Mouse (Mus musculus) heart, postnatal 0 days (tissue): ENCODE data around the gene Znrf1. TPM values are rescaled to one million over a fixed set of nuclear protein-coding genes. Genes with fewer than 3 reads are reported as not detected.

ENCODE experiments used
- ATAC-seq: fragments of 200-750 bp; cut with Nextera tagmentation; 2 replicates; pipeline ENCODE4 v1.8.0; 2017; ENCODE audit warnings: low read depth, moderate number of reproducible peaks, moderate library complexity; ENCODE audit not compliant: insufficient read depth
- DNase-seq: peaks from one replicate; pipeline ENCODE4 v3.0.0-alpha.2; 2016; ENCODE audit warnings: low spot score
- H3K27ac ChIP-seq: fragments of 300-500 bp; sonication (generic); 2 replicates; pipeline ENCODE4 v1.5.1; 2014; ENCODE audit warnings: low read depth, mild to moderate bottlenecking
- H3K27me3 ChIP-seq: fragments of 300-500 bp; sonication (generic); 2 replicates; pipeline ENCODE4 v1.6.1; 2014; ENCODE audit warnings: low read length, mixed read lengths; ENCODE audit not compliant: control insufficient read depth, insufficient read depth
- H3K36me3 ChIP-seq: fragments of 300-500 bp; sonication (generic); replicated peaks from 2 replicates; pipeline ENCODE4 v1.6.1; 2014; ENCODE audit warnings: low read length, mixed read lengths; ENCODE audit not compliant: control insufficient read depth, insufficient read depth
- H3K4me1 ChIP-seq: fragments of 300-500 bp; sonication (generic); 2 replicates; pipeline ENCODE4 v1.6.1; 2014; ENCODE audit warnings: antibody characterized with exemption; ENCODE audit not compliant: control insufficient read depth, insufficient read depth
- H3K4me2 ChIP-seq: fragments of 300-500 bp; sonication (generic); 2 replicates; pipeline ENCODE4 v1.6.1; 2014; ENCODE audit warnings: low read depth, mild to moderate bottlenecking, low read length, moderate library complexity
- H3K4me3 ChIP-seq: fragments of 300-500 bp; sonication (generic); 2 replicates; pipeline ENCODE4 v1.5.1; 2014; ENCODE audit warnings: low read depth, low read length
- H3K9ac ChIP-seq: fragments of 300-500 bp; sonication (generic); replicated peaks from 2 replicates; pipeline ENCODE4 v1.6.1; 2014; ENCODE audit warnings: low read depth, low read length, mixed read lengths
- H3K9me3 ChIP-seq: fragments of 300-500 bp; sonication (generic); replicated peaks from 2 replicates; pipeline ENCODE4 v1.6.1; 2016; ENCODE audit warnings: low read length; ENCODE audit not compliant: control insufficient read depth
- CTCF ChIP-seq: IDR thresholded peaks from 2 replicates; pipeline ENCODE4 v1.5.1; 2016; ENCODE audit warnings: antibody characterized with exemption, control low read depth, low read depth
- EP300 ChIP-seq: IDR thresholded peaks from 2 replicates; pipeline ENCODE4 v1.6.1; 2016; ENCODE audit warnings: antibody characterized with exemption, low read depth
- WGBS: fragments of 180-500 bp; shearing (Covaris S2); extraction: QIAGEN DNeasy Blood & Tissue Kit; methylation state at CpG from one replicate; pipeline ENCODE4 v1.1.7; 2014; 5-methylcytosine and 5-hydroxymethylcytosine counted together
- polyA plus RNA-seq: library from polyadenylated mRNA; unstranded; fragments of >200 nt; fragmentation: Nextera tagmentation; extraction: Ambion mirVana; gene quantifications from 2 replicates; pipeline ENCODE4 v1.2.1, GENCODE M21; 2015
- total RNA-seq: library from RNA; depleted of rRNA; stranded (reverse); fragments of >200 nt; gene quantifications from 2 replicates; pipeline ENCODE4 v1.2.3, GENCODE M21; 2014; ENCODE audit warnings: low replicate concordance

The Znrf1 gene
- total and polyA plus RNA-seq, 2 experiments from 2014 or later, result 13.9 to 52.1 TPM

GRCm38 (mm10) chr8:111526403-111527024 lies 9.4 kb upstream of the Znrf1 start:
- H3K4me3 ChIP-seq, result no peak overlapping the region
- H3K4me1 ChIP-seq, result no peaks in the 10 kb centered on the region
- no peak overlapping the region for H3K4me2 ChIP-seq
- H3K9me3 ChIP-seq, result no peaks in the 10 kb centered on the region
- DNase-seq (no peak), ATAC-seq (no peak)
- H3K9ac ChIP-seq, result no peak overlapping the region
- H3K36me3 ChIP-seq, result no peaks in the 10 kb centered on the region
- no peak overlapping the region for H3K27ac ChIP-seq
- H3K27me3 ChIP-seq, result no peaks in the 10 kb centered on the region
- TF ChIP-seq CTCF, result no peak
- no peak for TF ChIP-seq EP300
- WGBS, result 65% methylated on average over 6 of the region's 6 CpGs

- no peak for TF ChIP-seq EP300
- no peak for TF ChIP-seq CTCF
- no peak overlapping the region for H3K9ac ChIP-seq
These were observed 8.7 kb upstream of the Znrf1 start for GRCm38 (mm10) chr8:111527149-111527548.

GRCm38 (mm10) chr8:111528071-111528470 lies 7.8 kb upstream of the Znrf1 start:
- TF ChIP-seq EP300, result no peak
- TF ChIP-seq CTCF, result no peak
- 75% methylated on average over 5 of the region's 5 CpGs for WGBS
- no peak overlapping the region for H3K4me3 ChIP-seq
- DNase-seq (no peak), ATAC-seq (no peak)
- H3K9ac ChIP-seq, result no peak overlapping the region
- no peaks in the 10 kb centered on the region for H3K9me3 ChIP-seq
- H3K27me3 ChIP-seq, result no peaks in the 10 kb centered on the region
- no peaks in the 10 kb centered on the region for H3K36me3 ChIP-seq
- H3K27ac ChIP-seq, result no peak overlapping the region
- no peak overlapping the region for H3K4me2 ChIP-seq
- H3K4me1 ChIP-seq, result no peaks in the 10 kb centered on the region

More at GRCm38 (mm10) chr8:111527149-111527548, 8.7 kb upstream of the Znrf1 start:
- H3K27me3 ChIP-seq, result no peaks in the 10 kb centered on the region
- H3K4me3 ChIP-seq, result no peak overlapping the region
- no peaks in the 10 kb centered on the region for H3K9me3 ChIP-seq
- no peak overlapping the region for H3K4me2 ChIP-seq
- no peak overlapping the region for H3K27ac ChIP-seq
- DNase-seq (no peak), ATAC-seq (no peak)
- H3K36me3 ChIP-seq, result no peaks in the 10 kb centered on the region
- 58% methylated on average over 8 of the region's 8 CpGs for WGBS
- no peaks in the 10 kb centered on the region for H3K4me1 ChIP-seq

- ATAC-seq, result no peak
These were observed 4.7 kb upstream of the Znrf1 start for GRCm38 (mm10) chr8:111531191-111531590.

GRCm38 (mm10) chr8:111531621-111532020 lies 4.3 kb upstream of the Znrf1 start:
- no peaks in the 10 kb centered on the region for H3K4me1 ChIP-seq
- no peaks in the 10 kb centered on the region for H3K36me3 ChIP-seq
- no peak for ATAC-seq
- H3K9me3 ChIP-seq, result no peaks in the 10 kb centered on the region
- H3K27ac ChIP-seq, result no peak overlapping the region
- H3K4me3 ChIP-seq, result no peak overlapping the region
- no peak overlapping the region for H3K9ac ChIP-seq
- no peak for DNase-seq
- no peak overlapping the region for H3K4me2 ChIP-seq
- WGBS, result 65% methylated on average over 17 of the region's 17 CpGs
- TF ChIP-seq CTCF (no peak), EP300 (no peak)
- H3K27me3 ChIP-seq, result no peaks in the 10 kb centered on the region

More at GRCm38 (mm10) chr8:111531191-111531590, 4.7 kb upstream of the Znrf1 start:
- H3K4me3 ChIP-seq, result no peak overlapping the region
- H3K9me3 ChIP-seq, result no peaks in the 10 kb centered on the region
- no peak overlapping the region for H3K4me2 ChIP-seq
- no peaks in the 10 kb centered on the region for H3K4me1 ChIP-seq
- H3K9ac ChIP-seq, result no peak overlapping the region
- 72% methylated on average over 12 of the region's 12 CpGs for WGBS
- no peaks in the 10 kb centered on the region for H3K27me3 ChIP-seq
- no peaks in the 10 kb centered on the region for H3K36me3 ChIP-seq
- DNase-seq, result no peak
- TF ChIP-seq EP300 (no peak), CTCF (no peak)
- no peak overlapping the region for H3K27ac ChIP-seq

- Histone ChIP-seq H3K4me2 (no peak overlapping the region), H3K4me3 (no peak overlapping the region), H3K4me1 (no peaks in the 10 kb centered on the region), H3K27me3 (no peaks in the 10 kb centered on the region), H3K9ac (no peak overlapping the region), H3K36me3 (no peaks in the 10 kb centered on the region), H3K27ac (no peak overlapping the region), H3K9me3 (no peaks in the 10 kb centered on the region)
- DNase-seq, result no peak
- 64% methylated on average over 4 of the region's 4 CpGs for WGBS
- TF ChIP-seq EP300 (no peak), CTCF (no peak)
- ATAC-seq, result no peak
These were observed 2.4 kb upstream of the Znrf1 start for GRCm38 (mm10) chr8:111533503-111533902.
